Mouse (Mus musculus) lung, postnatal 14 days (tissue): ENCODE measurements around the gene Olfr332.
"Not testable (repeated sequence)": the region's sequence is repeated elsewhere in the genome, so short reads cannot be mapped to it uniquely, and the experiment has no call there.

Source experiments
- DNase-seq: peaks from one replicate; pipeline ENCODE4 v3.0.0; 2021

Olfr332 gene

GRCm38 (mm10) chr11:58492455-58492854 is at the start of gene Olfr332:
TSS of gene Olfr332 (minus strand) at chr11:58492555.
- DNase-seq: no peak

DNA sequence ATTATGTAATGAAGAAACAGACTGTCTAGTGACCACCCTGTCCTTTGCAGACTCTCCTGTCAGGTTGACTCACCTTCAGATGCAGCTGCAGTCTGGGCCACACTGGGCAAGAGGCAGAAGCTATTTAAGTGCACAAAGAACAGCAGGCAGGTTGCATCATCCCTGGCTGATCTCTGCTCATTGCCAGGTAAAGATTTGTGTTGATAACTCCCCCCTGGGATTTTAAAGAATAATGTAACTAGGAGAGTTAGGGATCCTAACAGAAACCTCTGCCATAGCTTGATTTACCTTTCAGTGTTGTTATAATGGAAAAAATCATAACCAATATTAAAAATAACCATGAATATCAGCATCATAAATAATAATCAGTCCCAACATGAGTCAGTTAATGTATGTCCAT is 42.4 kb upstream of the Olfr332 start, which contains the start of gene Olfr330:
TSS of gene Olfr330 (minus strand) at position 101 of the 400 bp plus-strand sequence.
- not testable (repeated sequence) for DNase-seq

DNA sequence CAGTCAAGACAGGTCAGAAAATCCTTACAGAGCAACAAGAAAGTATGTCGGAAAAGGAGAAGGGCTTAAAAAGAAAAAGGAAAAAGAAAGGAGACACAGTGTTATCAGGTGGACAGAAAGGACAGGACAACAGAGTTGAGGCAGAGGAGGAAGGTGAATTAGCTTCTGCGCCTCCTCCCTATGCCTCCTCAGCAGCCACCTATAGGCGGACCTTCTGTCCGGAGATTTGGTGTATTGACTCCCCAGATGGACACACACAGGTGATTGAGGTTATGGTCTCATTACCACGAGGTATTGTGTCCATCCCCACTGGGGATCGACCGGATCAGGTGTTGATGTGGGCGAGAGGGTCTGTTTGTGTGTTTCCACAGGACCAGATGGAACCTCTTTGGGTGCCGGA is 27.4 kb upstream of the Olfr332 start:
- peak; percentile 5 for DNase-seq

GRCm38 (mm10) chr11:58518916-58519315 is 26.6 kb upstream of the Olfr332 start:
- peak; percentile 60 for DNase-seq

GRCm38 (mm10) chr11:58509058-58509457 is 16.7 kb upstream of the Olfr332 start:
- DNase-seq: not testable (repeated sequence)

GRCm38 (mm10) chr11:58502472-58502871 is 10.1 kb upstream of the Olfr332 start, which contains the start of gene Olfr331:
TSS of gene Olfr331 (minus strand) at chr11:58502572.
- not testable (repeated sequence) for DNase-seq

DNA sequence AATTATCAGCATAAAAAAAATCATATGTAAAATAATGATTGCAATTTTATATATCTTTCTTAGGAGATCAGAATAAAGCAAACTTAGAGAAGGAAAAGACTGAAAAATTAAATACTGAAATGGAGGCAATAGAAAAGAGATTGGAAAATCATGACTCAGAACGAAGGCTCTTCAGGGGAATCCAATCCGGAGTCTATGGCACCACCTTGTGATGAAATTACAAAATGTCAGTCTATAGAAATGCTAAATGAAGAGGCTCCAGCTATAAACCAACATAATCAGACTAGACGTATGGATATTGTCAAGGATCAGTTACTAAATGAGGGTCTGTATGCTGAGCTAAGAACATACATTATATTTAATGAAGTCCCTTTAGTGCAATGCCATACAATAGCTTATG is 6.9 kb upstream of the Olfr332 start:
- no peak for DNase-seq

DNA sequence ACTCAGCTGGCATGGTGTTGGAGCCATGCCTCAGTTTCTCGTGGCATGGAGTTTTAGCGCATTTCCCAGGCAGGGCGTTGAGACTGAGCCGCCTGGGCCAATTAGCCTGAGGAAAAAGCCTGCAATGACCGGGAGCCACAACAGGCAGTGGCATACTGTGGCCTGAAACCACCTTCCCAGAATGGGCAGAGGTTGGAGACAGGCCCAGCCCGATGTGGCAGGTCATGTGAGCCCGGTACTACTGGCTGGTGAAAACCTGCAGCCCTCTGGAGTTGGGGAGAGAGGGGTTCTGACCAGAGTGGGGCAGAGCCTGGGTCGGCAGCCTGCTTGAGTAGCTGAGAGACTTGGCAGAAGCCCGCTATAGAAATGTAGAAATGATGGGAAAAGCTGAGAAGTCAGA is 6.4 kb upstream of the Olfr332 start:
- DNase-seq: no peak

- DNase-seq: no peak
Measured at GRCm38 (mm10) chr11:58462170-58462569, 30.2 kb downstream of the Olfr332 start, which contains the start of gene Olfr30. TSS of gene Olfr30 (minus strand) at chr11:58462270.

GRCm38 (mm10) chr11:58453592-58453991 is 38.8 kb downstream of the Olfr332 start:
- DNase-seq: no peak

DNA sequence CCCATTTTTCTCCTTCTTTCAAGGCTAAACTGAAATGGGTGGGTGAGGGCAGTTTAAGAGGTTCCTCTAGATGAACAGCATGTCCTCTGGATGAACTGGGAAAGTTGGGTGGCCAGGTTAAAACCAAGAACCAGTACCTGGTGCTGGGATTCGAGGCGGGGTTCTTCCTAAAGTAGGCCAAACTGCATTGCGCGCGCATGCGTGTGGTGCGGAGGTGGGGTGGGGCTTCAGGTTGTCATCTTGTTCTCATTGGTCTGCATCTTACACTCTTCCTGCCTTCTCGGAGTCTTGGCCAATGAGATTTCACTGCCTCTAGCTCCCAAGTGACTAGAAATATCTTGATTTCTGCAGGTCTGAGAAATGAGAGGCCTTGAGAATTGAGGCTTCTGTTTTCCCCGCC is 39.6 kb downstream of the Olfr332 start, which contains the start of gene Lypd9:
TSS of gene Lypd9 (minus strand) at position 165 of the 400 bp plus-strand sequence.
- DNase-seq: no peak
